Mouse (Mus musculus) CH12.LX (cell line): ENCODE data around the gene Gm47996. TPM values are rescaled to one million over a fixed set of nuclear protein-coding genes. Genes with fewer than 3 reads are reported as not detected.
"Not testable (repeated sequence)": the region's sequence is repeated elsewhere in the genome, so short reads cannot be mapped to it uniquely, and the experiment has no call there.

Experiments used
- DNase-seq: peaks from one replicate; pipeline ENCODE4 v3.0.0-alpha.2; 2013; ENCODE audit errors: extremely low read depth
- H3K27ac ChIP-seq: 2 replicates; pipeline ENCODE4 v1.5.1; 2012; ENCODE audit warnings: low read depth, mild to moderate bottlenecking, control low read depth, moderate library complexity; ENCODE audit not compliant: insufficient read depth
- H3K27me3 ChIP-seq: replicated peaks from 2 replicates; pipeline ENCODE3; 2012; ENCODE audit warnings: inconsistent platforms
- H3K36me3 ChIP-seq, 2 experiments: replicated peaks in 1 of 2; 2 replicates each; pipeline versions ENCODE3 to v1.6.1; 2012; ENCODE audit warnings: inconsistent platforms in 1 of 2, low read length in 1 of 2, mild to moderate bottlenecking in 1 of 2, mixed read lengths in 1 of 2, moderate library complexity in 1 of 2; ENCODE audit not compliant: control insufficient read depth in 1 of 2, insufficient read depth in 1 of 2
- H3K4me1 ChIP-seq, 2 experiments: 2 replicates each; pipeline ENCODE4 v1.6.1; 2012; ENCODE audit warnings: inconsistent platforms in 1 of 2, moderate library complexity in 1 of 2; ENCODE audit not compliant: insufficient read depth in 2 of 2, control insufficient read depth in 1 of 2
- H3K4me2 ChIP-seq: 2 replicates; pipeline ENCODE4 v1.6.1; 2012; ENCODE audit warnings: low read depth, mild to moderate bottlenecking, control low read depth; ENCODE audit not compliant: poor library complexity, insufficient read depth, severe bottlenecking
- H3K4me3 ChIP-seq, 3 experiments: fragments of 150-350 bp in 1 of 3; sonication (generic) in 1 of 3; replicated peaks in 1 of 3; 2 replicates each; pipeline versions ENCODE3 to v1.5.1; 2011 to 2012; ENCODE audit warnings: low read depth in 2 of 3, low read length in 2 of 3, mild to moderate bottlenecking in 2 of 3, moderate library complexity in 2 of 3, control low read depth in 1 of 3, improper control_type of control experiment in 1 of 3, inconsistent platforms in 1 of 3, mixed read lengths in 1 of 3; ENCODE audit not compliant: poor library complexity in 1 of 3
- H3K79me2 ChIP-seq: replicated peaks from 2 replicates; pipeline ENCODE4 v1.6.1; 2012; ENCODE audit warnings: mild to moderate bottlenecking, moderate library complexity; ENCODE audit not compliant: control insufficient read depth, poor library complexity, insufficient read depth, severe bottlenecking; ENCODE audit errors: extremely low read depth
- H3K9ac ChIP-seq: 2 replicates; pipeline ENCODE4 v1.6.1; 2012; ENCODE audit warnings: low read depth, mild to moderate bottlenecking, control low read depth, moderate library complexity; ENCODE audit not compliant: insufficient read depth
- H3K9me3 ChIP-seq: replicated peaks from 2 replicates; pipeline ENCODE3; 2012; ENCODE audit warnings: low read length, inconsistent platforms, mixed read lengths
- dilution Hi-C: fragments of 300-500 bp; cut with MboI; formaldehyde crosslinking; loops from 2 replicates; pipeline ENCODE4 v1.14.3; 2020; ENCODE audit warnings: low sequenced_read_pairs; ENCODE audit not compliant: extremely low pct_unique_long_range_greater_than_20kb, extremely low pct_ligation_motif_present
- in situ Hi-C: fragments of 300-500 bp; cut with MboI; formaldehyde crosslinking; loops from 3 replicates; pipeline ENCODE4 v1.14.3; 2019; ENCODE audit warnings: low sequenced_read_pairs, low pct_ligation_motif_present, low pct_unique_long_range_greater_than_20kb, mixed read lengths
- polyA plus RNA-seq: library from polyadenylated mRNA; unstranded; fragments of >175 nt; gene quantifications from 2 replicates; pipeline ENCODE4 v1.2.1, GENCODE M21; 2012; ENCODE audit warnings: low read depth; ENCODE audit not compliant: insufficient read length
- total RNA-seq, 2 experiments: library from RNA; depleted of rRNA; stranded (reverse); fragments of 300-350 nt in 1 of 2; fragments of >200 nt in 1 of 2; gene quantifications; 2 replicates each; pipeline ENCODE4 v1.2.3; 2012 to 2014

The Gm47996 gene
- total and polyA plus RNA-seq, 3 experiments = not detected

DNA sequence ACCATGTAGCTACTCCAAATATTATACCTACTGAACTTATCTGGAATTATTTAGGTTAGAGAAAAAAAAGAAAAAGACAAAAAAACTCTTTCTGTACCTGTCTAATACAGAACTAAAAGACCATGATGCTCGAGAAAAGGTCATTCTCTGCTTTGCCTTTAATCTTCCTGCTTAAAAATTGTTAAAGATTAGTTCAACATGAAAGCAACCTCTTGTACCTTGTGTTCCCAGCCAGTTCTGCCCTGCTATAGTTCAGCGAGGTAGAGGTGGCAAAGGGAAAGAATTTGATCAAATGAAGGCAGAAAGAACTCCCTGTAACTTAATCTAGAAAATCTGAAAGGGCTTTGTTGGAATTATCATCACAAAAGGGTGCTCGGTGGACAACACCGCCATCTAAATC, 13.9 kb upstream of the Gm47996 start:
- H3K27me3 ChIP-seq, DNase-seq, H3K9me3 ChIP-seq, H3K27ac ChIP-seq, H3K36me3 ChIP-seq, H3K79me2 ChIP-seq, dilution Hi-C loops, H3K9ac ChIP-seq, in situ Hi-C loops, H3K4me1 ChIP-seq, H3K4me2 ChIP-seq, H3K4me3 ChIP-seq: not testable (repeated sequence)

DNA sequence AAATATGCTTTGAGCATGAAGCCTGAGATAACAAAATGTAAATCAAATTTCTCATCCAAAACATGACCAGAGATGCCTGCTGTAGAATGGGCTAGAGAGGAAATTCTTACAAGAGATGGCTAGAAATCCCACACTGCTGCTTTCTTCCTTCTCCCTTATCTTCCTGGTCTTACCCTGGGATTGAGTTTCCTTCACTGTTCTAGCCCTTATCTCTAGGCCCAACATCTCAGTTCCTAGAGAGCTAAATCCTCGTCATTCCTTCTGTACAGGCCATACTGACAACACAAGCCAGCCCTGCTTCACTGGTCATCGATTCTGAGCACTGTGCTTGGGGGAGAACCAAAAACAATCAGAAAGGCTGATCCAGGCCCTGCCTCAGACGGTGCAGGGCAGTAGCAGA, 13.2 kb upstream of the Gm47996 start:
- H3K4me1 ChIP-seq, H3K79me2 ChIP-seq, H3K4me3 ChIP-seq, H3K9me3 ChIP-seq, in situ Hi-C loops, H3K4me2 ChIP-seq, H3K27ac ChIP-seq, dilution Hi-C loops, DNase-seq, H3K36me3 ChIP-seq, H3K27me3 ChIP-seq, H3K9ac ChIP-seq: not testable (repeated sequence)

DNA sequence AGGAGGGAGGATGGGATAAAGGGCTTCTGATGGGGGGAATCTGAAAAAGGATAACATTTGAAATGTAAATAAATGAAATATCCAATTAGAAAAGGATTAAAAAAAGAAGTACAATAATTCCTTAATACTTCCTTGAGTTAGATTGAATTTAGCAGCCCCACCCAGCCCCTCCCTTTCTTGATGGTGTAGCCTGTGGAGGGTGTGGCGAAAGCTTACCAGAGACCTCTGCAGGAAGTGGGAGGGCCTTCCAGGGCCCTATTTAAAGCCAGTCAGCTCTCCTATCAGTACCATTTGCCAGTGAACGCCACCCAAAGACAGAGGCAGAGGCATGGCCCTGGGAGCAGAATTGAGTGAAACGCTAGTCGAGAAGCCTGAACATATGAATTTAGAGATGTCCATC, 11.8 kb upstream of the Gm47996 start, which contains the start of gene Gm47995:
Gene Gm47995 (plus strand): TSS at position 329 of the 400 bp plus-strand sequence.
- H3K4me3 ChIP-seq, H3K4me1 ChIP-seq, H3K27me3 ChIP-seq, dilution Hi-C loops, H3K4me2 ChIP-seq, H3K36me3 ChIP-seq, H3K27ac ChIP-seq, H3K9me3 ChIP-seq, H3K9ac ChIP-seq, H3K79me2 ChIP-seq, in situ Hi-C loops: not testable (repeated sequence)
- DNase-seq = peak; percentile 15

DNA sequence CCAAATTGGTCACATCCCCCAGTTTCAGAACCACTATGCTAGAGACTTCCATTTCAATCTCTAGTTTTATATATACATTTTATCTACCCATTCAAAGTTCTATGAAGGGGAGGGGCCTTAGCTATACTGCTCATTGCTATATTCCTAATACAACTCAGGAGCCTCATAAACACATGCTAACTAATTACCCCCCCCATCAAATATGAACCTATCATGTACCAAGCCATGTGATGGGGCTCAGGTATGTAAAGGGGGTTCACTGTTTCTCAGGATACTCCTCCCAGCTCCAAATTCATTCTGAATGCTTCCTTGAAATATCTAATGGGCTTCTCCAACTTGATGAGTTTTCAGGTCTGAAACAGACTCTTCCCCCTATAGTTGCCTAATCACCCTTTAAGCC, 9.3 kb upstream of the Gm47996 start:
- H3K36me3 ChIP-seq, H3K4me2 ChIP-seq, dilution Hi-C loops, H3K9ac ChIP-seq, H3K27ac ChIP-seq, DNase-seq, H3K27me3 ChIP-seq, H3K4me3 ChIP-seq, H3K4me1 ChIP-seq, H3K79me2 ChIP-seq, H3K9me3 ChIP-seq, in situ Hi-C loops: not testable (repeated sequence)

DNA sequence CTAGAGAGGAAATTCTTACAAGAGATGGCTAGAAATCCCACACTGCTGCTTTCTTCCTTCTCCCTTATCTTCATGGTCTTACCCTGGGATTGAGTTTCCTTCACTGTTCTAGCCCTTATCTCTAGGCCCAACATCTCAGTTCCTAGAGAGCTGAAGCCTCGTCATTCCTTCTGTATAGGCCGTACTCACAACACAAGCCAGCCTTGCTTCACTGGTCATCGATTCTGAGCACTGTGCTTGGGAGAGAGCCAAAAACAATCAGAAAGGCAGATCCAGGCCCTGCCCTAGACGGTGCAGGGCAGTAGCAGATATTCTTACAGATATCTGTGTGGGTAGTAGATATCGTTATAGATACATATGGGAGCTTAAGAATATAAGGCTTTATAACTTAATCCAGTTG, 7.2 kb upstream of the Gm47996 start:
- H3K27ac ChIP-seq, H3K9me3 ChIP-seq, in situ Hi-C loops, H3K4me1 ChIP-seq, H3K4me2 ChIP-seq, DNase-seq, H3K79me2 ChIP-seq, H3K36me3 ChIP-seq, H3K27me3 ChIP-seq, H3K4me3 ChIP-seq, dilution Hi-C loops, H3K9ac ChIP-seq: not testable (repeated sequence)

DNA sequence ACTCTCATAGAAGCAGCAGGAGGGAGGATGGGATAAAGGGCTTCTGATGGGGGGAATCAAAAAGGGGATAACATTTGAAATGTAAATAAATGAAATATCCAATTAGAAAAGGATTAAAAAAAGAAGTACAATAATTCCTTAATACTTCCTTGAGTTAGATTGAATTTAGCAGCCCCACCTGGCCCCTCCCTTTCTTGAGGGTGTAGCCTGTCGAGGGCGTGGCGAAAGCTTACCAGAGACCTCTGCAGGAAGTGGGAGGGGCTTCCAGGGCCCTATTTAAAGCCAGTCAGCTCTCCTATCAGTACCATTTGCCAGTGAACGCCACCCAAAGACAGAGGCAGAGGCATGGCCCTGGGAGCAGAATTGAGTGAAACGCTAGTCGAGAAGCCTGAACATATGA, 6.1 kb upstream of the Gm47996 start, which contains the start of gene 3110040M04Rik:
Gene 3110040M04Rik (plus strand): TSS at position 304 of the 400 bp plus-strand sequence.
- dilution Hi-C loops, H3K79me2 ChIP-seq, H3K4me3 ChIP-seq, H3K9ac ChIP-seq, H3K9me3 ChIP-seq, H3K4me1 ChIP-seq, H3K36me3 ChIP-seq, H3K4me2 ChIP-seq, H3K27me3 ChIP-seq, DNase-seq, H3K27ac ChIP-seq, in situ Hi-C loops: not testable (repeated sequence)
